Mouse (Mus musculus) c-Kit-negative CD71-positive TER-119-positive erythroid progenitor cells, embryonic 14.5 days (primary cell): ENCODE measurements around the gene Daw1.

Source experiments
- DNase-seq: peaks from one replicate; pipeline ENCODE4 v3.0.0-alpha.2; 2013; ENCODE audit warnings: low read depth, low spot score

Daw1 gene

GRCm38 (mm10) chr1:83187154-83187553 lies 27.6 kb downstream of the Daw1 start:
- DNase-seq: no peak

DNA sequence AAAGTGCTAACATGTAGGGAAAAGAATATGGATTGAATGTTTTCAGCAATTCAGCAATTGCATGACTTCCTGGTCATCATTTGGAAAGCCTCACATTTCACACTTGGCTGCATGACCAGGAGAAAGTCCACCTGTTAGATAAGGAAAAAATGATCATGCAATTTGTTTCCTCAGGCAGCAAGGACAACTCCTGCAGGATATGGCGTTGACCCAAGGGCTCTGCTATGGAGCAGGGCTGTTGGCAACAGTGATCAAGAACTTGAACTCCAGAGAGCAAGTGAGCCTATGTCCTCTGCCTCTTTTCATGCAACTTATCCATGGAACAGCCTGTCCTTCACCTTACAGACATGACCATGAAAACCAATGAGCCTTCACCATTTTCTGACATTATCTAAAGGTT lies 50.4 kb downstream of the Daw1 start:
- no peak for DNase-seq

- no peak for DNase-seq
These were observed 58.7 kb downstream of the Daw1 start for GRCm38 (mm10) chr1:83218260-83218659.

- DNase-seq: no peak
These were observed 63.5 kb downstream of the Daw1 start for GRCm38 (mm10) chr1:83223072-83223471.

DNA sequence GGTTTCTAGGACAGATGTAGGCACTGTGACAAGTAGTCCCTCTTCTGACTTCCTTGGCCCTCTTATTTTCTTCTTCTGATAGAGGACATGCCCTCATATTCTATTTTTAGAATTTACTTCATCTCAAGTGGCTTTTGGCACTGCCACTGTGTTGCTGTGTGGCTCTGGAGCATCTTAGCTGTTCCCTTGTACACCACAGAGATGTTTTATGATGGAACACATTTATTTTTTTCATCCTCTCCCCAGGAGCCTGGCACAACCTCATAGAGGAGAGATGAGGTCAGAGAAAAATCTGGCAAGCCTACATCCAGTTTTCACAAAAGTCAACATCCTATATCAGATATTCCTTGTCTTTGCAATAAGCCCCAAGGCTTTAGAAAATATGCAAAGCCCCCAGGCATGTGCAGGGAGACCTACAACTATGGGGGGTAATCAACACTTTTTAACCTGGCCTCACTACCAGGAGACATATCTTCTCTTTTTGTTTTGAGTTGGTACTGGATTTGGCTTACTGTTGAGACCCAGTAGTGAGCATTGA lies 64.9 kb downstream of the Daw1 start:
- DNase-seq: no peak

DNA sequence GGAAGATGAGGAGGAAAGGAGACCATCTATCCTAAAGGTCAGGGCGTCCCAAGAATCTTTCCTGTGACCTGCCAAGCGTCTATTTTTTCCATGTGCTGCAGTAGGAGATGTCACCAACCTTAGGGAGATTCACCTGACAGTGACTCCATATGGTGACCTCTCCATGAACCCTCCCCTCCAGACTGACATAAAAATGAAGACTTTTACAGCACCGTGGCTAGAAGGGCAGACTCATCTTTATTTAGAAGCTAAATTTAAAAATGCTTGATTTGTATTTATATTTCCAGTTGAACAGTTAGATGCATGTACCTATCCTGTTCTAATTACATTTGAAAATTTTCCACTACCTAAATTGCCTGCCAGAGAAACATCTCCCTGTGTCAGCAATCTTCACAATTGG lies 68.4 kb downstream of the Daw1 start:
- DNase-seq: no peak

DNA sequence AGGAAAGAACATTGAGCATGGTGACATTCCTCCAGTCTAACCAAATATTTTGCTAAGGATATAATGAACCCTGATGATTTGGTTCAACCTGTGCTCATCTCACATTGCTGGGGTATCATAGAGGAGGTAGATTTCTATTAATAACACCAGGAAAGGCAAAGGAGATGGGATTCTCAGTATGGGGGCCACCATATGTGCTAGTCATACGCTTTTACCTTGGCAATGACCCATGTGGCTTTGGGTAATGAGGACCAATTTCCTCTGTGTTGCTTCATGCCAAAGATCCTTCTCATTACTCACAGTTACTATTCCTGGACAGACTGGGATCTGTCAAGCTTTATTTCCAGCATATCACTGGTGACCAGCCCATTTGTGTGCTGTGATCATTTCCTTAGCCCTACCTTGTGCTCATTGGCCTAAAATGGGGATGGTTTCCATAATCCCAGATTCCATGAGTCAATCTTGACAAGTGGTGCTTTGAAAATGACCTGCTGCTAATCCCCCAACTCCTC lies 88.7 kb downstream of the Daw1 start:
- no peak for DNase-seq

- DNase-seq: no peak
These were observed 92.2 kb downstream of the Daw1 start for GRCm38 (mm10) chr1:83251746-83252145.
